Mouse (Mus musculus): ENCODE data around the gene Zfp94. TPM values are rescaled to one million over a fixed set of nuclear protein-coding genes. Genes with fewer than 3 reads are reported as not detected.
A peak's percentile ranks its signal among the peaks of the same experiment; 100 is the strongest.

Zfp94 gene
- polyA plus RNA-seq, 1 experiment from 2014 or later: 22.2 TPM

- WGBS: 0% methylated on average over 12 of the region's 12 CpGs
- Histone ChIP-seq H3K4me2 (ENCODE audit: low read length) (peak within 1 kb of the TSS; percentile 61), H3K27ac (ENCODE audit: low read length) (peak within 1 kb of the TSS; percentile 71), H3K4me3 (ENCODE audit: low read depth, low read length) (peak within 1 kb of the TSS; percentile 51), H3K9me3 (replicated peaks; ENCODE audit: control insufficient read depth, low read length, poor library complexity, severe bottlenecking) (no peaks in the 10 kb centered on the region), H3K9ac (ENCODE audit: low read depth, low read length) (peak within 1 kb of the TSS; percentile 73), H3K4me1 (ENCODE audit: control insufficient read depth, insufficient read depth, low read length) (peaks cover 9% of the 10 kb centered on the region), H3K36me3 (ENCODE audit: control insufficient read depth, insufficient read depth, low read length) (peaks cover 11% of the 10 kb centered on the region), H3K27me3 (ENCODE audit: control insufficient read depth, insufficient read depth, low read depth, low read length) (no peaks in the 10 kb centered on the region)
- peak; percentile 92 for ATAC-seq
These were observed 46.2 kb downstream of the Zfp94 start, which contains the start of gene Zfp93 for GRCm38 (mm10) chr7:24270288-24270672. Zfp93 (plus strand) TSS chr7:24270420.

- WGBS: 38% methylated on average over 7 of the region's 7 CpGs
- Histone ChIP-seq H3K27me3 (ENCODE audit: control insufficient read depth, insufficient read depth, low read depth, low read length) (no peaks in the 10 kb centered on the region), H3K4me3 (ENCODE audit: low read depth, low read length) (peak overlapping the region; percentile 51), H3K4me2 (ENCODE audit: low read length) (peak overlapping the region; percentile 61), H3K27ac (ENCODE audit: low read length) (no peak overlapping the region), H3K36me3 (ENCODE audit: control insufficient read depth, insufficient read depth, low read length) (peaks cover 6% of the 10 kb centered on the region), H3K9me3 (replicated peaks; ENCODE audit: control insufficient read depth, low read length, poor library complexity, severe bottlenecking) (no peaks in the 10 kb centered on the region), H3K9ac (ENCODE audit: low read depth, low read length) (peak overlapping the region; percentile 73), H3K4me1 (ENCODE audit: control insufficient read depth, insufficient read depth, low read length) (peaks cover 9% of the 10 kb centered on the region)
- ATAC-seq: peak; percentile 75
These were observed 46.7 kb downstream of the Zfp94 start for GRCm38 (mm10) chr7:24269667-24270287.

GRCm38 (mm10) chr7:24269256-24269655, 47.2 kb downstream of the Zfp94 start:
- no peak overlapping the region for H3K27ac ChIP-seq (ENCODE audit: low read length)
- H3K9me3 ChIP-seq (replicated peaks; ENCODE audit: control insufficient read depth, low read length, poor library complexity, severe bottlenecking): no peaks in the 10 kb centered on the region
- H3K36me3 ChIP-seq (ENCODE audit: control insufficient read depth, insufficient read depth, low read length): peaks cover under 1% of the 10 kb centered on the region; the same call in 1 of the 2 replicates
- peak; percentile 9; the same call in 1 of the 2 replicates for ATAC-seq
- H3K4me2 ChIP-seq (ENCODE audit: low read length): peak overlapping the region; percentile 61
- no peak overlapping the region for H3K9ac ChIP-seq (ENCODE audit: low read depth, low read length)
- peaks cover 9% of the 10 kb centered on the region for H3K4me1 ChIP-seq (ENCODE audit: control insufficient read depth, insufficient read depth, low read length)
- H3K4me3 ChIP-seq (ENCODE audit: low read depth, low read length): no peak overlapping the region
- H3K27me3 ChIP-seq (ENCODE audit: control insufficient read depth, insufficient read depth, low read depth, low read length): no peaks in the 10 kb centered on the region
- 79% methylated on average over 3 of the region's 3 CpGs for WGBS

DNA sequence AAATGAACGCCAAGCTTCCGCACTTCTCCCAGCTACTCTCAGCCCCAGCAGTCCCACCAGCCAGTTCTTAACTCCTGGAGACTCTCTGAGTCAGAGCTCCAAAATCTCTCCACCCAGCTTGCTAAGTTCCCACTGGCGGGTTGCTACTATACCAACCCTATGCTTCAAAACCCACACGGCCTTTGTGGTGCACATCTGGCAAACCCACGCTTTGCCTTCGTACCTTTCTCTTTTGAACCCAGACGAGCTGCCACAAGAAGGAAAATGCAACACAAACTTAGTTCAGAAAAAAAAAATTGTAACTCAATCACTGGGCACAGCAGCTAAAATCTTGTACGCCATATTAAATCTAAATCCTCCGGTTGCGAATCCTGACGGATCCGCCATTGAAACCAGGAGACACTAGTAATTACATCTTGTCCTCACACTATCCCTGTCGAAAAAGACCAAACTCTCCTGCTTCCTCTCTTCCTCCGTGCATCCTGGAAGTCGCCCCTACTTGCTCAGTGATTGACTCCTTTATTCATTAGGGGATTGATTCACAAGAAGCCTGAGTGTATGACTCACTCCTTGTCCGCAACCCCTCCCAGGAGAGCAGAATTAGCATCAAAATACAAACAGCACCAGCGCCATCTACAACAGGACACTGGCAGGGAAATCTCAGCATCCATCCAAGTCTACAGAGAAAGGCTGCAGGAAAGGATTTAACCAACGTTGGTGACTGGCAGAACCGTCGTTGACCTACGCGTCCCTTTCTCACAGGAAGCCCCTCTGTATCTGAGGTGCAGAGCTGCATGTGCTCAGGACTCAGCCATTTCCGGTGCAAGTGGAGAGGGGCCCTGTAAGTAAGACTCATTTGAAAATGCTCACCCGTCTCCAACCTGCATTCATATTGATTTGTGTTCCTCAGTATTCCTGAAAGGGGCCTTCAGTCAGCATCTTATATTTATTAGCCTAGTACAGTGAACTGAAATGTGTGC, 48.0 kb downstream of the Zfp94 start:
- no peak overlapping the region for H3K9ac ChIP-seq (ENCODE audit: low read depth, low read length)
- H3K4me1 ChIP-seq (ENCODE audit: control insufficient read depth, insufficient read depth, low read length): peaks cover 9% of the 10 kb centered on the region
- no peak overlapping the region for H3K27ac ChIP-seq (ENCODE audit: low read length)
- H3K4me2 ChIP-seq (ENCODE audit: low read length): no peak overlapping the region
- ATAC-seq: no peak
- H3K27me3 ChIP-seq (ENCODE audit: control insufficient read depth, insufficient read depth, low read depth, low read length): no peaks in the 10 kb centered on the region
- no peaks in the 10 kb centered on the region for H3K9me3 ChIP-seq (replicated peaks; ENCODE audit: control insufficient read depth, low read length, poor library complexity, severe bottlenecking)
- H3K36me3 ChIP-seq (ENCODE audit: control insufficient read depth, insufficient read depth, low read length): no peaks in the 10 kb centered on the region
- H3K4me3 ChIP-seq (ENCODE audit: low read depth, low read length): no peak overlapping the region
- 63% methylated on average over 24 of the region's 24 CpGs for WGBS

- H3K4me3 ChIP-seq (ENCODE audit: low read depth, low read length): no peak overlapping the region
- H3K4me1 ChIP-seq (ENCODE audit: control insufficient read depth, insufficient read depth, low read length): peaks cover 10% of the 10 kb centered on the region
- no peak overlapping the region for H3K4me2 ChIP-seq (ENCODE audit: low read length)
- 88% methylated on average over 4 of the region's 4 CpGs for WGBS
- no peak overlapping the region for H3K27ac ChIP-seq (ENCODE audit: low read length)
- no peaks in the 10 kb centered on the region for H3K27me3 ChIP-seq (ENCODE audit: control insufficient read depth, insufficient read depth, low read depth, low read length)
- no peak overlapping the region for H3K9ac ChIP-seq (ENCODE audit: low read depth, low read length)
- ATAC-seq: no peak
- H3K9me3 ChIP-seq (replicated peaks; ENCODE audit: control insufficient read depth, low read length, poor library complexity, severe bottlenecking): no peaks in the 10 kb centered on the region
- H3K36me3 ChIP-seq (ENCODE audit: control insufficient read depth, insufficient read depth, low read length): peaks cover 17% of the 10 kb centered on the region
These were observed 56.5 kb downstream of the Zfp94 start for GRCm38 (mm10) chr7:24260000-24260312.

DNA sequence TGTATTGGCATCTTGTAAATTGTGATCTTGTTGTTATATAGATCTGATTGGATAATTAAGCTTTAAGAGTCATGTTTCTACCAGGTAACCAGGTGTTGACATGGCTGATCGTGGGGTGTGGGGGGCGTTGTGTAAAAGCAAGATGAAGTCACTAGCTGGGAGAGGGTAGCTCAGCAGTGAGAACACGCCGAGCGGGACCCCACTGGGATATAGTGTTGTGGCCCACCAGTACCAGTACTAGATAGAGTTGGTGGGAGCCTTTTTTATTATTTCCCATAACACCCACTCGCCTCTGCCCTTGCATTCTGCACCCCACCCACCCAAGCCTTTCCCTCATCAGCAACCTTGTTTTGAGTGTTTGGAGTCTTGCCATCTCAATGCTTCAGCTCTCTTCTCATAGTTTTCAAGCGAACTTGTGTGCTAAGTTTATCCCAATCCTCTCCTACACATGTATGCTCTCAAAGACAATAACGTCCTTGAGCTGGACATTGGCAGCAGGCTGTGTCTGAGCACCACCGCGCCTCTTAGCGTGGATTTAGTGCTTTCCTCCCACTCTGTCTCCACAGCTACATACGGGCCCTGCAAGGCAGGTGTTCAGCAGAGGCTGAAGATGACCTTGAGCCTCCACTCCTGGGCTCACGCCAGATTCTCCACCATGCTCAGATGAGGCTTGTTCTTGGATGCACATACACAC, 57.0 kb downstream of the Zfp94 start:
- H3K27ac ChIP-seq (ENCODE audit: low read length): no peak overlapping the region
- H3K36me3 ChIP-seq (ENCODE audit: control insufficient read depth, insufficient read depth, low read length): peaks cover 17% of the 10 kb centered on the region
- H3K9me3 ChIP-seq (replicated peaks; ENCODE audit: control insufficient read depth, low read length, poor library complexity, severe bottlenecking): no peaks in the 10 kb centered on the region
- 96% methylated on average over 13 of the region's 13 CpGs for WGBS
- no peak for ATAC-seq
- H3K27me3 ChIP-seq (ENCODE audit: control insufficient read depth, insufficient read depth, low read depth, low read length): no peaks in the 10 kb centered on the region
- no peak overlapping the region for H3K4me2 ChIP-seq (ENCODE audit: low read length)
- peaks cover 11% of the 10 kb centered on the region for H3K4me1 ChIP-seq (ENCODE audit: control insufficient read depth, insufficient read depth, low read length)
- no peak overlapping the region for H3K4me3 ChIP-seq (ENCODE audit: low read depth, low read length)
- no peak overlapping the region for H3K9ac ChIP-seq (ENCODE audit: low read depth, low read length)

DNA sequence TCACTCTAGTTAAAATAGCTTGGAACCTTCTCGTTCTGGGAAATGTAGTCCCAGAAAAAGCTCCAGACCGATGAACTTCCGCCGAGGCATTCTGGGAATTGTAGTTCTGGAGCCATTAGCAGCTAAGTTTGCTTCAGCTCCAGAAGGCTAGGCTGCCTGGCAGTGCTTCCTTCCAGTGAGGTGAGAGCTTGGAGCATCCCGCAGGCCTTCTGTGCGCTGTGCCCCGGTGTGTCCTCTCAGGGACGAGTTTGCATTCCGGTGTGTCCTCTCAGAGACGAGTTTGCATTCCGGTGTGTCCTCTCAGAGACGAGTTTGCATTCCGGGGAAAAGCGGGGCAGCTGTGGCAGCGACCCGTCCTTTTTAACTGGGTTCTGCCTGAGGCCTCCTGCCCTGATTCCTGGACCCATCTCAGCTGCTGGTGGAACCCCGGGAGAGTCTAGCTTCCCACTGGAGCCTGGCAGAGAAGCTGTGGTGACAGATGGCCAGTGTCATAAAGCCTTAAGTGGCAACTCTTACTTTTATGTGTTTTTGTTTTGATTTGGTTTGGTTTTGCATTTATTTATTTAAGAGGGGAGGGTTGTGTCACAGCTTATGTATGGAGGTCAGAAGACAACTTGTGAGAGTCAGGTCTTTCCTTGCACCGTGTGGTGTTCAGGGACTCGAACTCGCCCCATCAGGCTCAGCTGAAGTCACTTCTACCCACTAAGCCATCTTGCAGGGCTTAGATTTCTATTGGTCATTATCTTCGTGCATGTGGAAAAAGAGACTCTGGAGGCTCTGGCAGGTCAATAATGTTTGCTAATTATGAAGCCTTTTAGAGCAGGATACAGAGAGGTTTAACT, 61.6 kb downstream of the Zfp94 start, which contains the start of gene Zfp108:
Gene Zfp108 (plus strand): TSS at position 162 of the 842 bp plus-strand sequence.
- H3K4me1 ChIP-seq (ENCODE audit: control insufficient read depth, insufficient read depth, low read length): peaks cover 15% of the 10 kb centered on the region
- H3K9ac ChIP-seq (ENCODE audit: low read depth, low read length): peak within 1 kb of the TSS; percentile 72
- peak within 1 kb of the TSS; percentile 47 for H3K4me3 ChIP-seq (ENCODE audit: low read depth, low read length)
- H3K9me3 ChIP-seq (replicated peaks; ENCODE audit: control insufficient read depth, low read length, poor library complexity, severe bottlenecking): no peaks in the 10 kb centered on the region
- H3K27ac ChIP-seq (ENCODE audit: low read length): peak within 1 kb of the TSS; percentile 59
- ATAC-seq: peak; percentile 92
- H3K36me3 ChIP-seq (ENCODE audit: control insufficient read depth, insufficient read depth, low read length): peaks cover 3% of the 10 kb centered on the region
- no peaks in the 10 kb centered on the region for H3K27me3 ChIP-seq (ENCODE audit: control insufficient read depth, insufficient read depth, low read depth, low read length)
- peak within 1 kb of the TSS; percentile 75 for H3K4me2 ChIP-seq (ENCODE audit: low read length)
- 20% methylated on average over 21 of the region's 21 CpGs for WGBS

All from midbrain, embryonic 16.5 days (tissue).